Mouse (Mus musculus) lung, adult 2 months (tissue): ENCODE results near the gene Nwd1.

Experiments used
- CTCF ChIP-seq: fragments of 200-500 bp; IDR thresholded peaks from 2 replicates; pipeline ENCODE4 v1.5.1; 2011; ENCODE audit warnings: mild to moderate bottlenecking, low read length, control low read depth; ENCODE audit not compliant: insufficient read depth
- POLR2A ChIP-seq: fragments of 200-500 bp; IDR thresholded peaks from 2 replicates; pipeline ENCODE4 v1.6.1; 2011; ENCODE audit warnings: low read depth, mild to moderate bottlenecking, control low read depth, low read length, borderline replicate concordance; ENCODE audit errors: extremely low read depth

DNA sequence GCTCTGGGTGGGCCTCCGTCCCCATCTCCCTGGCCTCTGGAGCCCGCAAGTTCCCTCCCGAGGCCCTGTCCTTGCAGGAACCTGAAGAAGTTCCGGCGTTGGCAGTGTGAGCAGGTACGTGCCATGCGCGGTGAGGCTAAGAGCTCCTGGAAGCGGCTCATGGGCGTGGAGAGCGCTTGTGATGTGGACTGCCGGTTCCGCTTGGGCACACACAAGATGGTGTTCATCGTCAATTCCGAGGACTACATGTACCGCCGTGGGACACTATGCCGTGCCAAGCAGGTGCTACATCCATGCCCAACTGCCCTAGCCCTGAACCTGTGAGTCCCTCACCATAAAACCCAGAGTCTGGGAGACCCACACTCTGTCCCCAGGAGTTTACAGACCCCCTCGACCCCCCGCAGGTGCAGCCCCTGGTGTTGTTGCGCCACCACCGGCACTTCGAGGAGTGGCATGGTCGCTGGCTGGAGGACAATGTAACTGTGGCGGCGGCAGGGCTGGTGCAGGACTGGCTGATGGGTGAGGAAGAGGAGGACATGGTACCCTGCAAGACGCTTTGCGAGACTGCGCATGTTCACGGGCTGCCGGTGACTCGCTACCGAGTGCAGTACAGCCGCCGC is 110.4 kb downstream of the Nwd1 start:
- TF ChIP-seq POLR2A = no peak
- TF ChIP-seq CTCF = no peak
